Mouse (Mus musculus): ENCODE results near the gene Gpbp1. TPM values are rescaled to one million over a fixed set of nuclear protein-coding genes. Genes with fewer than 3 reads are reported as not detected.

The Gpbp1 gene
- total RNA-seq, 4 experiments from 2014 or later: 68.5 to 95.7 (median 88.4) TPM

Other genes with a start within 250 kb of the Gpbp1 start
- gene Actbl2, start 235.1 kb downstream of the Gpbp1 start, total RNA-seq (2022): not detected
- not detected for gene Gm49496, start 59.8 kb upstream of the Gpbp1 start, total RNA-seq (2022)
- not detected for gene Gm10198, start 102.7 kb upstream of the Gpbp1 start, total RNA-seq (2022)
- 10 to 100 TPM; 35.1 to 49.7 (median 40.7) TPM for gene Mier3, start 190.9 kb upstream of the Gpbp1 start, total RNA-seq (2022)